Mouse (Mus musculus) bone marrow, adult 2 months (tissue): ENCODE measurements around the gene Mrps34. TPM values are rescaled to one million over a fixed set of nuclear protein-coding genes. Genes with fewer than 3 reads are reported as not detected.

Experiments used
- H3K27ac ChIP-seq: fragments of 200-500 bp; 2 replicates; pipeline ENCODE4 v1.5.1; 2012; ENCODE audit warnings: low read depth, mild to moderate bottlenecking, control low read depth, inconsistent platforms, low read length; ENCODE audit not compliant: control insufficient read depth, poor library complexity, insufficient read depth
- H3K4me1 ChIP-seq: fragments of 200-500 bp; 2 replicates; pipeline ENCODE4 v1.6.1; 2011; ENCODE audit warnings: low read length; ENCODE audit not compliant: control insufficient read depth, insufficient read depth
- H3K4me3 ChIP-seq: fragments of 200-500 bp; replicated peaks from 2 replicates; pipeline ENCODE3; 2011; ENCODE audit warnings: mild to moderate bottlenecking, low read depth, low read length, control low read depth; ENCODE audit not compliant: control insufficient read depth
- CTCF ChIP-seq: fragments of 200-500 bp; IDR thresholded peaks from 2 replicates; pipeline ENCODE4 v1.5.1; 2011; ENCODE audit warnings: low read length, control low read depth; ENCODE audit not compliant: control insufficient read depth, insufficient read depth
- POLR2A ChIP-seq: fragments of 200-500 bp; IDR thresholded peaks from 2 replicates; pipeline ENCODE4 v1.6.1; 2011; ENCODE audit warnings: low read depth, mild to moderate bottlenecking, control low read depth, low read length, borderline replicate concordance; ENCODE audit not compliant: control insufficient read depth
- WGBS: fragments of 180-500 bp; shearing (Covaris S2); methylation state at CpG from one replicate; pipeline ENCODE4 v1.1.7; 2018; 5-methylcytosine and 5-hydroxymethylcytosine counted together
- polyA plus RNA-seq: library from polyadenylated mRNA; stranded (reverse); fragments of >200 nt; gene quantifications from 2 replicates; pipeline ENCODE4 v1.2.4, GENCODE M21; 2011; ENCODE audit warnings: low replicate concordance; ENCODE audit not compliant: missing spikeins, insufficient read depth, insufficient read length

The Mrps34 gene
- 23.4 and 43.9 TPM in 2 replicates for polyA plus RNA-seq

GRCm38 (mm10) chr17:24894995-24895547, at the start of gene Mrps34, which contains the start of gene Eme2:
Gene Mrps34, plus strand, starts transcription at chr17:24895116.
Gene Eme2, minus strand, starts transcription at chr17:24895087.
- Histone ChIP-seq H3K4me3 (peak within 1 kb of the TSS; percentile 80), H3K27ac (peak within 1 kb of the TSS; percentile 83), H3K4me1 (no peaks in the 10 kb centered on the region; the same call in 1 of the 2 replicates)
- whole genome bisulfite sequencing: under 1% methylated on average over 62 of the region's 62 CpGs
- TF ChIP-seq POLR2A (peak; percentile 66; the same call in 1 of the 2 replicates), CTCF (no peak)

- 79% methylated on average over 1 of the region's 1 CpGs for WGBS
- no peak overlapping the region for H3K27ac ChIP-seq
- TF ChIP-seq CTCF (no peak), POLR2A (no peak)
- H3K4me1 ChIP-seq: no peaks in the 10 kb centered on the region; the same call in 1 of the 2 replicates
- H3K4me3 ChIP-seq: peak overlapping the region; percentile 48
Measured at GRCm38 (mm10) chr17:24847386-24847785, 47.5 kb upstream of the Mrps34 start.

GRCm38 (mm10) chr17:24848600-24849031, 46.3 kb upstream of the Mrps34 start:
- no peaks in the 10 kb centered on the region; the same call in 1 of the 2 replicates for H3K4me1 ChIP-seq
- no peak for TF ChIP-seq POLR2A
- TF ChIP-seq CTCF: no peak
- H3K27ac ChIP-seq: peak overlapping the region; percentile 79
- H3K4me3 ChIP-seq: peak overlapping the region; percentile 76

- Histone ChIP-seq H3K4me1 (no peaks in the 10 kb centered on the region; the same call in 1 of the 2 replicates), H3K27ac (peak overlapping the region; percentile 96), H3K4me3 (peak overlapping the region; percentile 93)
- TF ChIP-seq CTCF (peak; percentile 32; the same call in 1 of the 2 replicates), POLR2A (no peak; the same call in 1 of the 2 replicates)
- WGBS: under 1% methylated on average over 21 of the region's 21 CpGs
Measured at GRCm38 (mm10) chr17:24849733-24850064, 45.2 kb upstream of the Mrps34 start.

- TF ChIP-seq POLR2A (peak; percentile 91), CTCF (no peak)
- WGBS: under 1% methylated on average over 58 of the region's 58 CpGs
- Histone ChIP-seq H3K4me1 (no peaks in the 10 kb centered on the region; the same call in 1 of the 2 replicates), H3K4me3 (peak within 1 kb of the TSS; percentile 93), H3K27ac (peak within 1 kb of the TSS; percentile 96)
Measured at GRCm38 (mm10) chr17:24850065-24850772, 44.7 kb upstream of the Mrps34 start, which contains the start of gene Fahd1. Gene Fahd1, minus strand, starts transcription at chr17:24850364.

GRCm38 (mm10) chr17:24850773-24851127, 44.2 kb upstream of the Mrps34 start:
- TF ChIP-seq CTCF (no peak), POLR2A (no peak)
- Histone ChIP-seq H3K4me3 (peak overlapping the region; percentile 88), H3K27ac (peak overlapping the region; percentile 96), H3K4me1 (no peaks in the 10 kb centered on the region; the same call in 1 of the 2 replicates)
- WGBS: under 1% methylated on average over 20 of the region's 20 CpGs

GRCm38 (mm10) chr17:24851381-24852125, 43.4 kb upstream of the Mrps34 start:
- H3K4me1 ChIP-seq: no peaks in the 10 kb centered on the region; the same call in 1 of the 2 replicates
- no peak for TF ChIP-seq POLR2A
- no peak for TF ChIP-seq CTCF
- WGBS: 70% methylated on average over 10 of the region's 10 CpGs
- peak overlapping the region; percentile 88 for H3K4me3 ChIP-seq
- no peak overlapping the region; the same call in none of the 2 replicates for H3K27ac ChIP-seq

GRCm38 (mm10) chr17:24855838-24856464, 39.0 kb upstream of the Mrps34 start:
- Histone ChIP-seq H3K4me1 (peaks cover 3% of the 10 kb centered on the region; the same call in 1 of the 2 replicates), H3K4me3 (no peak overlapping the region), H3K27ac (no peak overlapping the region)
- TF ChIP-seq POLR2A: no peak
- 86% methylated on average over 3 of the region's 3 CpGs for WGBS

GRCm38 (mm10) chr17:24856589-24856988, 38.3 kb upstream of the Mrps34 start:
- 94% methylated on average over 13 of the region's 13 CpGs for WGBS
- Histone ChIP-seq H3K4me1 (peaks cover 3% of the 10 kb centered on the region; the same call in 1 of the 2 replicates), H3K4me3 (no peak overlapping the region), H3K27ac (no peak overlapping the region)
- TF ChIP-seq CTCF: no peak
- no peak for TF ChIP-seq POLR2A
